Mouse (Mus musculus) small intestine, adult 2 months (tissue): ENCODE data around the gene Mpzl1. TPM values are rescaled to one million over a fixed set of nuclear protein-coding genes. Genes with fewer than 3 reads are reported as not detected.
A peak's percentile ranks its signal among the peaks of the same experiment; 100 is the strongest.

Experiments used
- H3K27ac ChIP-seq: fragments of 200-500 bp; 2 replicates; pipeline ENCODE4 v1.5.1; 2012; ENCODE audit warnings: low read depth, low read length, control low read depth, inconsistent platforms; ENCODE audit not compliant: insufficient read depth
- H3K27me3 ChIP-seq: fragments of 200-500 bp; 2 replicates; pipeline ENCODE4 v1.6.1; 2012; ENCODE audit warnings: mild to moderate bottlenecking, moderate library complexity, low read length, inconsistent platforms; ENCODE audit not compliant: control insufficient read depth, insufficient read depth
- H3K36me3 ChIP-seq: fragments of 200-500 bp; 2 replicates; pipeline ENCODE4 v1.6.1; 2012; ENCODE audit warnings: mild to moderate bottlenecking, low read length, control low read depth, inconsistent platforms; ENCODE audit not compliant: control insufficient read depth, insufficient read depth
- H3K4me1 ChIP-seq: fragments of 200-500 bp; 2 replicates; pipeline ENCODE4 v1.6.1; 2012; ENCODE audit warnings: low read length, inconsistent platforms, mixed read lengths; ENCODE audit not compliant: control insufficient read depth, insufficient read depth, insufficient read length
- H3K4me3 ChIP-seq: fragments of 200-500 bp; 2 replicates; pipeline ENCODE4 v1.5.1; 2012; ENCODE audit warnings: low read depth, mild to moderate bottlenecking, control low read depth, inconsistent platforms, low read length, moderate library complexity
- CTCF ChIP-seq: fragments of 200-500 bp; IDR thresholded peaks from 2 replicates; pipeline ENCODE4 v1.5.1; 2012; ENCODE audit warnings: low read depth, mild to moderate bottlenecking, control low read depth, inconsistent platforms, low read length, moderate library complexity, mixed read lengths; ENCODE audit not compliant: insufficient replicate concordance, insufficient read length; ENCODE audit errors: extremely low read depth
- POLR2A ChIP-seq: fragments of 200-500 bp; IDR thresholded peaks from 2 replicates; pipeline ENCODE4 v1.6.1; 2012; ENCODE audit warnings: low read depth, mild to moderate bottlenecking, control low read depth, inconsistent platforms, low read length, moderate library complexity
- WGBS: fragments of 180-500 bp; shearing (Covaris S2); methylation state at CpG from one replicate; pipeline ENCODE4 v1.1.7; 2018; 5-methylcytosine and 5-hydroxymethylcytosine counted together
- polyA plus RNA-seq: library from polyadenylated mRNA; depleted of rRNA; stranded (reverse); fragments of >200 nt; gene quantifications from 2 replicates; pipeline ENCODE4 v1.2.3, GENCODE M21; 2012

The Mpzl1 gene
- polyA plus RNA-seq, 1 experiment, result 24.8 TPM

DNA sequence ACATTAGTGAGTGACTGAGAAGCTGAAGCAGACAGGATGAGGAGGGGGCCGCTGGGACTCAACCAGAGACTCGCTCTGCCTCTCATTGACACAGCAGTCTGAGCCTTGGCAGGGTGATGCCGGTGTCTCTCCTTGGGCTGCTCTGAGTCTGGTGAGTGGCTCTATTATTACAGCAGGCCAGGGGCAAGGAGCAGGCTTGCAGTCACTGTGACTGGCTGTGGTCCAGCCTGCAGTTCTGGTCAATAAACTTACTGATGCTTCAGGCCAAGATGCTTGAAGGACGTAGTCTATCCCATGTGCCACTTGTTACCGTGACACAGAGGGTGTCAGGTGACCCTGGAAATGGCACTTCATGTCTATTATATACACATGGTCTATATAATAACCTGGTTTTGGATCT lies 31.4 kb upstream of the Mpzl1 start:
- 76% methylated on average over 5 of the region's 5 CpGs for WGBS
- H3K27ac ChIP-seq, result no peak overlapping the region
- H3K36me3 ChIP-seq, result no peaks in the 10 kb centered on the region
- H3K4me1 ChIP-seq, result no peaks in the 10 kb centered on the region; the same call in 1 of the 2 replicates
- TF ChIP-seq CTCF, result no peak
- no peaks in the 10 kb centered on the region for H3K27me3 ChIP-seq
- no peak overlapping the region for H3K4me3 ChIP-seq

DNA sequence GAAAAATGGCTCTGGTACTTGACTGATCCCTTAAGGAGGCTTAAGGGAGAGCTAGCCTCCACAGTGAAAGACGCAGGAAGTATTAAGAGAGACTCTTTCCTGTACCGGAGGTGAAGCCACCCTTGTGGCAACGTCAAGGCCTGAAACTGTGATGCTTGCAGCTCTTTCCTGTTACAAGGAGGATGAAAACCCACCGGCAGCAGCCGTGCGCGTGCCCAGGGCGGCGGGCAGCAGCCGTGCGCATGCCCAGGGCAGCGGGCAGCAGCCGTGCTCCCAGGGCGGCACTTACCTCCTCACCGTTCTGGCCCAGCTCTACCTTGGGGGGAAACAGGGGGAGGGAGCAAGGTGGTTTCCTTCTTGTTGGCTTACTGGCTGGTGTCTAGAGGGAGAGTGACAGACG lies 28.9 kb upstream of the Mpzl1 start:
- Histone ChIP-seq H3K27me3 (no peaks in the 10 kb centered on the region), H3K36me3 (no peaks in the 10 kb centered on the region), H3K4me3 (no peak overlapping the region), H3K4me1 (no peaks in the 10 kb centered on the region; the same call in 1 of the 2 replicates), H3K27ac (peak overlapping the region; percentile 55)
- TF ChIP-seq POLR2A (no peak), CTCF (no peak)
- 78% methylated on average over 16 of the region's 16 CpGs for WGBS

GRCm38 (mm10) chr1:165662426-165663192 lies 28.3 kb upstream of the Mpzl1 start:
- TF ChIP-seq POLR2A, result no peak
- TF ChIP-seq CTCF, result no peak
- peaks cover 2% of the 10 kb centered on the region; the same call in 1 of the 2 replicates for H3K36me3 ChIP-seq

DNA sequence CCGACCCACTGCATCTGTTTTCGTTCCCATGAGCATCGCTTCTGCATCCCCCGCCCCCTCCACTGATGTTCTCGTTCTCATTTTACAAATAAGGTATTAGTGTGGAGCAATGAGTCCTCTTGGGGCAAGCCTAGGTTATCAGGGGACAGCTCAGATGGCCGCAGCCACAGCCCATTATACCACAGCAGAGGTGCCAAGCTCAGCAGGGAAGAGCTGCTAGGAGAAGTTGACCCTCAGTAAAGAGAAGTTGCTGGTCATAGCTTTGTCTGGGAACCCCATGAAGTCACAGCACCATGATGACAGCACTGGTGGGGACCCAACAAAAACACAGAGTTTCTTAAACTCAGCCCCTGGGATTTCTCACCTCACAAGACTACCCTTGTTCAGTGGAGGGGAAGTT lies 27.4 kb upstream of the Mpzl1 start:
- TF ChIP-seq CTCF (no peak), POLR2A (no peak)
- Histone ChIP-seq H3K27ac (no peak overlapping the region), H3K4me3 (no peak overlapping the region), H3K27me3 (no peaks in the 10 kb centered on the region), H3K36me3 (peaks cover 2% of the 10 kb centered on the region; the same call in 1 of the 2 replicates), H3K4me1 (no peaks in the 10 kb centered on the region; the same call in 1 of the 2 replicates)
- WGBS, result 78% methylated on average over 6 of the region's 6 CpGs

More at GRCm38 (mm10) chr1:165662426-165663192, 28.3 kb upstream of the Mpzl1 start:
- 65% methylated on average over 15 of the region's 15 CpGs for WGBS
- H3K27me3 ChIP-seq, result no peaks in the 10 kb centered on the region
- peak overlapping the region; percentile 55; the same call in 1 of the 2 replicates for H3K27ac ChIP-seq
- H3K4me1 ChIP-seq, result no peaks in the 10 kb centered on the region; the same call in 1 of the 2 replicates
- no peak overlapping the region for H3K4me3 ChIP-seq

- no peaks in the 10 kb centered on the region for H3K27me3 ChIP-seq
- WGBS, result 56% methylated on average over 3 of the region's 3 CpGs
- no peak overlapping the region for H3K27ac ChIP-seq
- TF ChIP-seq CTCF (peak; percentile 24; the same call in 1 of the 2 replicates), POLR2A (no peak)
- peaks cover 2% of the 10 kb centered on the region; the same call in 1 of the 2 replicates for H3K36me3 ChIP-seq
- H3K4me3 ChIP-seq, result no peak overlapping the region
- no peaks in the 10 kb centered on the region; the same call in 1 of the 2 replicates for H3K4me1 ChIP-seq
Observed at GRCm38 (mm10) chr1:165661191-165661590, 26.9 kb upstream of the Mpzl1 start.

DNA sequence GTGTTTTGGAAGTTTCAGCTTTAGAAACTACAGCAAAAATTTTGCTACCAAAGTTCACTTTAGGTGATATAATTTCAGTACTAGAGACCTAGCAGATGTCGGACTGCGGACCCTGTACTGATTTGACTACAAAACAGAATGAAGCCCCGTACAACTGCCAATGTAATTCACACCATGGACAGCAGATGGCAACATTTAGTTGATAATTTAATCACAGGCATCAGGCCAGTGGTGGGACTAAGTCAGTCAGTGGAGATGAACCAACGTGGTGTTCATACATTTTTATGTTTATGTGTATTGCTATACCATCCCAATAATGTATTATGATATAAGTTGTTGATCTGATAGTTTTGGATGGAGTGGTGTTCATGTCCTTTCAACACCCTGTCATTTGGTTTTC lies 26.4 kb upstream of the Mpzl1 start:
- TF ChIP-seq CTCF, result no peak
- no peak for TF ChIP-seq POLR2A
- Histone ChIP-seq H3K27me3 (no peaks in the 10 kb centered on the region), H3K4me3 (no peak overlapping the region), H3K36me3 (peaks cover 2% of the 10 kb centered on the region; the same call in 1 of the 2 replicates), H3K4me1 (no peaks in the 10 kb centered on the region; the same call in 1 of the 2 replicates), H3K27ac (no peak overlapping the region)
- WGBS, result 21% methylated on average over 4 of the region's 4 CpGs

- no peaks in the 10 kb centered on the region for H3K27me3 ChIP-seq
- H3K27ac ChIP-seq, result no peak overlapping the region
- WGBS, result 27% methylated on average over 5 of the region's 5 CpGs
- peaks cover 2% of the 10 kb centered on the region; the same call in 1 of the 2 replicates for H3K36me3 ChIP-seq
- H3K4me3 ChIP-seq, result no peak overlapping the region
- TF ChIP-seq CTCF (peak; percentile 84; the same call in 1 of the 2 replicates), POLR2A (no peak)
- H3K4me1 ChIP-seq, result no peaks in the 10 kb centered on the region; the same call in 1 of the 2 replicates
Observed at GRCm38 (mm10) chr1:165658602-165659001, 24.3 kb upstream of the Mpzl1 start.
